Mouse (Mus musculus) testis, adult 2 months (tissue): Measurements from ENCODE around the gene Yif1a. TPM values are rescaled to one million over a fixed set of nuclear protein-coding genes. Genes with fewer than 3 reads are reported as not detected.

Source experiments
- H3K27ac ChIP-seq: fragments of 200-500 bp; 2 replicates; pipeline ENCODE4 v1.5.1; 2012; ENCODE audit warnings: low read depth, low read length; ENCODE audit not compliant: control insufficient read depth, insufficient read depth
- H3K27me3 ChIP-seq: fragments of 200-500 bp; 2 replicates; pipeline ENCODE4 v1.6.1; 2012; ENCODE audit warnings: mild to moderate bottlenecking, low read length, moderate library complexity; ENCODE audit not compliant: control insufficient read depth, insufficient read depth
- H3K36me3 ChIP-seq: fragments of 200-500 bp; 2 replicates; pipeline ENCODE4 v1.6.1; 2012; ENCODE audit warnings: mild to moderate bottlenecking, low read length; ENCODE audit not compliant: control insufficient read depth, insufficient read depth
- H3K4me1 ChIP-seq: fragments of 200-500 bp; 2 replicates; pipeline ENCODE4 v1.6.1; 2012; ENCODE audit warnings: low read length; ENCODE audit not compliant: control insufficient read depth, insufficient read depth
- H3K4me3 ChIP-seq: fragments of 200-500 bp; 2 replicates; pipeline ENCODE4 v1.5.1; 2012; ENCODE audit warnings: low read depth, mild to moderate bottlenecking, low read length, moderate library complexity, mixed read lengths; ENCODE audit not compliant: control insufficient read depth
- CTCF ChIP-seq: fragments of 200-500 bp; IDR thresholded peaks from 2 replicates; pipeline ENCODE4 v1.5.1; 2012; ENCODE audit warnings: low read depth, mild to moderate bottlenecking, inconsistent platforms, low read length, moderate library complexity; ENCODE audit not compliant: control insufficient read depth, insufficient read depth, insufficient replicate concordance
- POLR2A ChIP-seq: fragments of 200-500 bp; IDR thresholded peaks from 2 replicates; pipeline ENCODE4 v1.6.1; 2012; ENCODE audit warnings: low read depth, mild to moderate bottlenecking, inconsistent platforms, low read length, moderate library complexity; ENCODE audit not compliant: control insufficient read depth
- polyA plus RNA-seq: library from polyadenylated mRNA; depleted of rRNA; stranded (reverse); fragments of >200 nt; gene quantifications from 2 replicates; pipeline ENCODE4 v1.2.3, GENCODE M21; 2012

Gene Yif1a
- polyA plus RNA-seq, 1 experiment: 144 TPM

GRCm38 (mm10) chr19:5092083-5092482, 3.7 kb downstream of the Yif1a start:
- Histone ChIP-seq H3K4me3 (no peak overlapping the region), H3K4me1 (peaks cover 34% of the 10 kb centered on the region), H3K27me3 (no peaks in the 10 kb centered on the region), H3K27ac (no peak overlapping the region), H3K36me3 (no peaks in the 10 kb centered on the region)
- TF ChIP-seq POLR2A (no peak), CTCF (no peak)

GRCm38 (mm10) chr19:5093481-5094242, 5.3 kb downstream of the Yif1a start:
- H3K27ac ChIP-seq: no peak overlapping the region
- H3K4me1 ChIP-seq: peaks cover 30% of the 10 kb centered on the region
- TF ChIP-seq CTCF (no peak), POLR2A (no peak)
- H3K36me3 ChIP-seq: no peaks in the 10 kb centered on the region
- H3K4me3 ChIP-seq: peak overlapping the region; percentile 82
- no peaks in the 10 kb centered on the region for H3K27me3 ChIP-seq

DNA sequence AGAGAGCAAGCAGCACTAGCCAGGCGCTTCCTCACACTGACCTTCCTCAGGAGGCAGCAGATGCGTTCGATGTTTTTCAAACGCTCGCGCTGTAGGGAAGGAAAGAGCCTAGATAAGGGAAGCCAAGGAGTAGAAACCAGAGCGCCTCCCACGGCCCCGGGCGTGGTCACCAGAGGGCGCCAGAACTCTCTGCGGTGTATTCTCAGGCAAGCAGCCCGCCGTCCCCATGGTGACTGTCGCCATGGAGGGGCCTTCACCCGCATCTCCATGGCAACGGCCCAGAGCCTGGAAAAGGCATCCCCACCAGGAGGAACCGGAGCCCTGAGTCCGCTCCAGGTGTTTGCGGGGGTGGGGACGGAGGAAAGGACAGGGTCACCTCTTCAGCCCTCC, 5.9 kb downstream of the Yif1a start:
- no peak for TF ChIP-seq POLR2A
- peak; percentile 66; the same call in 1 of the 2 replicates for TF ChIP-seq CTCF
- H3K27me3 ChIP-seq: no peaks in the 10 kb centered on the region
- no peak overlapping the region for H3K27ac ChIP-seq
- H3K4me3 ChIP-seq: peak overlapping the region; percentile 82
- no peaks in the 10 kb centered on the region for H3K36me3 ChIP-seq
- H3K4me1 ChIP-seq: peaks cover 24% of the 10 kb centered on the region

- Histone ChIP-seq H3K4me3 (peak overlapping the region; percentile 82), H3K27me3 (no peaks in the 10 kb centered on the region), H3K36me3 (no peaks in the 10 kb centered on the region), H3K4me1 (peaks cover 22% of the 10 kb centered on the region), H3K27ac (peak overlapping the region; percentile 16; the same call in 1 of the 2 replicates)
- TF ChIP-seq CTCF (no peak), POLR2A (no peak)
These were observed 6.5 kb downstream of the Yif1a start for GRCm38 (mm10) chr19:5094746-5095417.

GRCm38 (mm10) chr19:5095887-5096474, 7.6 kb downstream of the Yif1a start:
- no peaks in the 10 kb centered on the region for H3K36me3 ChIP-seq
- H3K4me1 ChIP-seq: peaks cover 22% of the 10 kb centered on the region
- no peaks in the 10 kb centered on the region for H3K27me3 ChIP-seq
- TF ChIP-seq CTCF: no peak
- TF ChIP-seq POLR2A: no peak
- H3K27ac ChIP-seq: no peak overlapping the region
- peak overlapping the region; percentile 82 for H3K4me3 ChIP-seq

DNA sequence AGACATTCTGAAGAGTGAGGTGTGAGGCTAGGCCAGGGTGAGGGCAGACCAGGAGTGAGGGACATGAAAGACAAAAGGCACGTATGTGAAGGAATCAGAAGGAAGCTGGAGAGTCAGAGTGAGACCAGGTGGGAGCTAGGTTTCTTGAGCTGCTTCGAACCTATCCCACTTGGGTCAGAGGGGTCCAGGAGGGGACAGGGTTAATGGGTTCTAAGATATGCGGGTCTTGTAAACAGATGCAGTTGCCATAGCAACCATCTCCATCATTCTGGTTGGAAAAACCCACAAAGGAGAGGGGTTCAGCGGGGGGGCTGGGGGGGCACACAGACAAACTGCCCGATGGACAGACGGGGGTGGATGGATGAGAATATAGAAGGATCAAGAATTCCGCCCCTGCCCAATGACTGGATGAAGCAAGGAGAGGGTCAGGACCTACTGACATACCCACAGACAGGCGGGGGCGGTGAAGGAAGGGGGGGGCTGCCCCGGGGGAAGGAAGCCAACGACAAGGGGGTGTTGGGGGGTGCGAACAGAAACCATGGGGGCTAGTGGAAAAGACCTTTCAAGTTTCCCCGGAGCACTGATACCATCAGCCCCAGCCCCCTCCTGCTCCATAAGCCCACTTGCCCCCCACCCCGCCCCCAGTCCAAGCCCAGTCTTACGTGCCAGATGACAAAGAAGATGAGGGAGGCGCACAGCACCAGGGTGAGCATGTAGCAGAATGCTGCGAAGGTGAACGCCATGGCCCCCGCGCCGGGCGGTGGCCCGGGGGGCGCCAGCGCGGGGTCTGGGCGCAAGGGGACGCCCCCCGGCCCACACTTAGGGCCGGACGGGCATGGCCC, 9.4 kb downstream of the Yif1a start:
- H3K27me3 ChIP-seq: no peaks in the 10 kb centered on the region
- no peaks in the 10 kb centered on the region for H3K36me3 ChIP-seq
- H3K4me3 ChIP-seq: peak overlapping the region; percentile 78
- peaks cover 22% of the 10 kb centered on the region for H3K4me1 ChIP-seq
- TF ChIP-seq POLR2A (no peak), CTCF (no peak)
- no peak overlapping the region for H3K27ac ChIP-seq

DNA sequence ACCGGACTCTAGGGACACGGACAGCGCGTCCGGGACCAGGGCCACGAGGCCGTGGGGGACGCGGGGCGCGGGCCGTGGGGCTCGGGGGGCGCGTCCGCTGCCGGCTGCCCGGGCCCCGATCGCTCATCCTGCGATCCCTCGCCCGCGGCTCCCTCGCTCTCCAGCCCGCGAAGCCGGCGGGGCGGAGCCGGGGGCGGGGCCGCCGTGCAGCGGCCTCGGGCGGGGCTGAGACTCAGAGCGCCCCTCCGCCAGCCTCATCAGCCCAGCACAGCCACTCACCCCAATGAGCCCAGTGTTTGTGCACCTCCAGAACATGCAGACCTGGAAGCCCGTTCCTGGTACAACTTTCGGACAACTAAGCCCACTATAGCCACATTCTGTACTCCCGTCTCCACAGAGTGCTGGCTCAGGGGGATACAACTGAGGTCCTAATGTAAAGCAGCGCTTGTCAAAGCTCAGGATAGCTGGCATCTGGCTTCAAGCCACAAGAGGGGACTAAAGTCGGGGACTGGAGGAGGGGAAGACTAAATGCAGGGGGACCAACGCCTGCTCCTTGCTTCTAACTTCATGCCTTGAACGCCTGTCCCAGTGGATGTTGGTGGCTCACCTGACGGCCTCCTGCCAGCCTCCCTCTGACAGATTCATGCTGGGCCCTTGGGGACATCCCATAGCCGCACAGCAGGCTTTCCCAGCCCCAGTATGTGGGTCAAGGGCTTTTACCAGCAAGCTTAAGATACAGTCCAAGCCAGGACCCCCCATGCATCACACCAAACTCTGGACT, 10.2 kb downstream of the Yif1a start, which contains the start of gene Cnih2:
Gene Cnih2 (minus strand): TSS at position 159 of the 781 bp plus-strand sequence.
- Histone ChIP-seq H3K36me3 (no peaks in the 10 kb centered on the region; the same call in none of the 2 replicates), H3K27me3 (no peaks in the 10 kb centered on the region), H3K4me3 (peak within 1 kb of the TSS; percentile 78), H3K4me1 (peaks cover 16% of the 10 kb centered on the region), H3K27ac (no peak within 1 kb of the TSS)
- TF ChIP-seq CTCF: no peak
- no peak for TF ChIP-seq POLR2A
